Mouse (Mus musculus) limb, embryonic 15.5 days (tissue): ENCODE data around the gene Tmem159. TPM values are rescaled to one million over a fixed set of nuclear protein-coding genes. Genes with fewer than 3 reads are reported as not detected.

Experiments used
- ATAC-seq: fragments of 200-750 bp; cut with Nextera tagmentation; 2 replicates; pipeline ENCODE4 v1.8.0; 2017; ENCODE audit warnings: low read depth, moderate TSS enrichment; ENCODE audit not compliant: insufficient number of reproducible peaks, low FRiP score, low TSS enrichment
- H3K27ac ChIP-seq: fragments of 300-500 bp; sonication (generic); 2 replicates; pipeline ENCODE4 v1.5.1; 2015; ENCODE audit warnings: moderate library complexity, mild to moderate bottlenecking, inconsistent platforms
- H3K27me3 ChIP-seq: fragments of 300-500 bp; sonication (generic); 2 replicates; pipeline ENCODE4 v1.6.1; 2015; ENCODE audit warnings: inconsistent platforms
- H3K36me3 ChIP-seq: fragments of 300-500 bp; sonication (generic); 2 replicates; pipeline ENCODE4 v1.6.1; 2015; ENCODE audit warnings: inconsistent platforms
- H3K4me1 ChIP-seq: fragments of 300-500 bp; sonication (generic); 2 replicates; pipeline ENCODE4 v1.6.1; 2015; ENCODE audit warnings: inconsistent platforms
- H3K4me2 ChIP-seq: fragments of 300-500 bp; sonication (generic); 2 replicates; pipeline ENCODE4 v1.6.1; 2015; ENCODE audit warnings: mild to moderate bottlenecking, inconsistent platforms
- H3K4me3 ChIP-seq: fragments of 300-500 bp; sonication (generic); 2 replicates; pipeline ENCODE4 v1.5.1; 2015; ENCODE audit warnings: mild to moderate bottlenecking, inconsistent platforms
- H3K9ac ChIP-seq: fragments of 300-500 bp; sonication (generic); 2 replicates; pipeline ENCODE4 v1.6.1; 2015; ENCODE audit warnings: inconsistent platforms
- H3K9me3 ChIP-seq: fragments of 300-500 bp; sonication (generic); 2 replicates; pipeline ENCODE4 v1.6.1; 2016; ENCODE audit warnings: inconsistent platforms
- WGBS: fragments of 180-500 bp; shearing (Covaris S2); methylation state at CpG from one replicate; pipeline ENCODE4 v1.1.7; 2015; 5-methylcytosine and 5-hydroxymethylcytosine counted together
- polyA plus RNA-seq: library from polyadenylated mRNA; unstranded; fragments of >200 nt; fragmentation: Nextera tagmentation; extraction: Ambion mirVana; gene quantifications from 2 replicates; pipeline ENCODE4 v1.2.1, GENCODE M21; 2015

Tmem159 gene
- polyA plus RNA-seq, 1 experiment from 2014 or later = 28.2 TPM

DNA sequence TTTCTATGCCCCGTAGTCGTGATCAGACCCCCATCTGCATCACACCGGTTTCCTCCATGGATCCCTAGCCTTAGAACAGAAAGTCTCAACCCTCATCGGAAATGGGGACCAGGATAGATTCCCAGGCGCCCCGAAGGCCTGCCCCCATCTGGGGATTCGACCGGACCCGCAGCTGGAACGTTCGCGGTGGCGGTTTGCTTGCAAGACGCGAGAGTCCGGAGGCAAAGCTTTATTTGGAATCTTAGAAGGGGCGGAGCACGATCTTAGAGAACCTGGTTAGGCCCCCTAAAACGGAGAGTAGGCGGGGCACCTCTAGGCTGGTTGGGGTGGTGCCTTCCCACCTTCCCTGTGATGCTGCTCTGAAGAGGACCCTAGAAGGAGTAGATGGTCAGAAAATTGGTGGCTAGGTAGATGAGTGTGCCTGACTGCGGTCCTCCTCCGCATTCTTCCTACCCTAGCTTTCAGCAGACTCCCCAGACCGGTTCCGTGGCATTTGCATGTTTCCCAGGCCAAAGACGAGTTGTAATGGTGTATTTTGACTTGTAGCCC is 940 bp downstream of the Tmem159 start:
- Histone ChIP-seq H3K36me3 (0 out of 2 replicates have a peak, but pooled peaks cover 2% of the 10 kb centered on the region), H3K9me3 (no peaks in the 10 kb centered on the region), H3K9ac (peak overlapping the region; percentile 62), H3K4me1 (peaks cover 13% of the 10 kb centered on the region), H3K27ac (no peak overlapping the region), H3K27me3 (no peaks in the 10 kb centered on the region), H3K4me2 (peak overlapping the region; percentile 90), H3K4me3 (peak overlapping the region; percentile 66)
- WGBS = 2% methylated on average over 25 of the region's 25 CpGs
- ATAC-seq = no peak

DNA sequence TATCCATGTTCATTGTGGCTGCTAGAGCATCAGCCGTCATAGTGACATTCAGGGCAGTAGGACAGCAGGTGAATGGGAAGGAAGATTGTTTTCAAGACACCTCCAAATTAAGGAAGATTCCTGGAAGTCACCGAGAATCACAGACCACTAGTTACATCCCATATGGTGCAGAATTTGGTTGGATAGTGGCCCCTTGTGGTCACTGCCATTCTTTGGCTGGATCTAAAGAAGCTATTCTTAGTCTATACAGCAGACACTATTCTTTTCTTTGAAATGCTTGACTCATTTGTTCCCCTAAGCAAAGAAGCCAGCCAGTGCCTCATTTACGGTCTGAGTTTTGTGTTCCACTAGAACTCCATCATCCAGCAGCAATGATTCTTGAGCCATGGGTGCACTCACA is 2.8 kb downstream of the Tmem159 start:
- no peaks in the 10 kb centered on the region for H3K9me3 ChIP-seq
- peaks cover 7% of the 10 kb centered on the region; the same call in 1 of the 2 replicates for H3K36me3 ChIP-seq
- no peak overlapping the region for H3K4me3 ChIP-seq
- no peak overlapping the region for H3K4me2 ChIP-seq
- ATAC-seq = no peak
- no peak overlapping the region for H3K27ac ChIP-seq
- 73% methylated on average over 3 of the region's 3 CpGs for WGBS
- H3K27me3 ChIP-seq = no peaks in the 10 kb centered on the region
- no peak overlapping the region for H3K9ac ChIP-seq
- H3K4me1 ChIP-seq = peaks cover 13% of the 10 kb centered on the region

DNA sequence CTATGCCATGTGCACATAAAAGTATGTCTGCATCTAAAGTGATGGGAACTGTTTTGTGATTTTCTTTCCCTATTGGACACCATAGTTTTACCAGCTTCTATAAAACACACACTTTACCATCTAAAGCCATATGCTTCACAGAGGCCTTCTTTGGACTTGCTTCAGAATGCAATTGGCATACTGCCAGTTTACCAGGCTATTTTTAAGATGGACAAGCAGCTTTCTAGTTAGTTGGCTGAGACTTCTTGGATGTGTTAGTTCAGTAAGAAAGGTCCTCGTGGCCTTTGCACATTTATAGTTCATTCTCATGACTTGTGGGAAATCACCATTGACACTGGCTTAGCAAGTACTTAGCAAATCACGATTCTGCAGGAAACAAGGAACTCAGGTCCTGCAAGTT is 4.2 kb downstream of the Tmem159 start:
- H3K27ac ChIP-seq = no peak overlapping the region
- no peak overlapping the region for H3K4me2 ChIP-seq
- H3K27me3 ChIP-seq = no peaks in the 10 kb centered on the region
- H3K9ac ChIP-seq = no peak overlapping the region
- 39% methylated on average over 2 of the region's 2 CpGs for WGBS
- peaks cover 7% of the 10 kb centered on the region; the same call in 1 of the 2 replicates for H3K36me3 ChIP-seq
- peaks cover 13% of the 10 kb centered on the region for H3K4me1 ChIP-seq
- H3K9me3 ChIP-seq = no peaks in the 10 kb centered on the region
- no peak for ATAC-seq
- H3K4me3 ChIP-seq = no peak overlapping the region

DNA sequence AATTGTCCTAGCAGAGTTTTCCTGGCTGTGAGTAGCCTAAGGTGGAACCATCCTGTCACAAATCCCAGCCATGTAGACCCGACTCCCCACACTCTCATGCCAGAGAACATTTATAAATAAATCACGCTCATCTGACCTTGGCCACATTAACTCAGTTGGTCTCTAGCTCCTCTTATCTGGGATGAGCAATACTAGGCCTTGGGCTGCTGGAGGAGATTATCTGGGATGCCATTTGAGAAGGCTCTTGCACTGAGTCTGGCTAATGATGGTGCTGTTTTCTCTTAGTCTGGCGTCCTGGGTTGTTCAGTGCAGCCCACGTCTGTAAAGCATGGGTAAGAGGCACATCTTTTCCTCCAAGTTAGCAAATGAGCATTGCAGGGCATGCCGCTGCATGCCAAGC is 7.5 kb downstream of the Tmem159 start:
- WGBS = 74% methylated on average over 5 of the region's 5 CpGs
- H3K9me3 ChIP-seq = no peaks in the 10 kb centered on the region
- ATAC-seq = no peak
- H3K36me3 ChIP-seq = peaks cover 7% of the 10 kb centered on the region; the same call in 1 of the 2 replicates
- no peak overlapping the region for H3K4me2 ChIP-seq
- H3K4me1 ChIP-seq = no peaks in the 10 kb centered on the region
- H3K27me3 ChIP-seq = no peaks in the 10 kb centered on the region
- H3K27ac ChIP-seq = no peak overlapping the region
- H3K9ac ChIP-seq = no peak overlapping the region
- H3K4me3 ChIP-seq = no peak overlapping the region

DNA sequence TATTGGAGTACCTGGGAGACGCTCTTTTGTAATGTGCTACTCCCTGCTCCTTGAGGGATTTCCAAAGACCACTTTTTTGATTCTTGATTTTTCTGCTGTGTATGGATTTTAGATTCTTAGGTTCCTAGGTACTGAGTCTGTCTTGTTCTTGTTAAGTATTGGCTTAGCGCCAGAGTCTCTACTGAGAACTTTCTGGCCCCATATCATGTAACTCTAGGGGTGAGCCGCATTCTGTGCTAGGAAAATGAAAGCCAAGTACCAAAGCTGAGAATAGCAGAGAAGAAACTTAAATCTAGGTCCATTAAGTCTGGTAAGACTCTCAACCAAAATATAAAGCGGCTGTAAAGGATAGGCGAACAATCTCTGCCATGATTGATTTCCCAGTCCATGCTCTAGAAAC is 14.8 kb downstream of the Tmem159 start:
- H3K27ac ChIP-seq = no peak overlapping the region

DNA sequence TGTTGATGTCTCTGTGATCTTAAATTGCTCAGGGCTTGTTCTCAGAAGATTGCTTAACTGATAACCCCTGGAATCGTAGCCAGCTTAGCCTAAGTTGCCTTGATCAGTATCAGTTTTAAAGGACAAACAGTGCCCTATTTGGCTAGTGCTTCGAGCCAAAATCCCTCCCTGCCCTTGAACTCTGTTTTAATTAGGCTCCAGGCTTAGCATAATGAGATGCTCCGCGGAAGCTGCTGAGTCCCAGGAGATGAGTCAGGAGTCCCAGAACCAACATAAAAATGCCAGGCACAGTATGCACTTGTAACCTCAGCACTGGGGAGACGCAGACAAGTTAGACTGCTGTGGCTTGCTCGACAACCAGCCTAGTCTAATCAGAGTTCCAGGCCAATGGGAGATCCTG is 15.4 kb downstream of the Tmem159 start:
- Histone ChIP-seq H3K9ac (no peak overlapping the region), H3K4me1 (peaks cover 6% of the 10 kb centered on the region; the same call in 1 of the 2 replicates), H3K36me3 (peaks cover 10% of the 10 kb centered on the region; the same call in 1 of the 2 replicates), H3K9me3 (no peaks in the 10 kb centered on the region), H3K4me2 (no peak overlapping the region), H3K4me3 (no peak overlapping the region), H3K27ac (no peak overlapping the region), H3K27me3 (no peaks in the 10 kb centered on the region)
- 30% methylated on average over 6 of the region's 6 CpGs for WGBS
- no peak for ATAC-seq

More for the DNA sequence above, 14.8 kb downstream of the Tmem159 start:
- no peak overlapping the region for H3K4me3 ChIP-seq
- H3K9me3 ChIP-seq = no peaks in the 10 kb centered on the region
- peaks cover 6% of the 10 kb centered on the region; the same call in 1 of the 2 replicates for H3K4me1 ChIP-seq
- H3K4me2 ChIP-seq = no peak overlapping the region
- 64% methylated on average over 5 of the region's 5 CpGs for WGBS
- H3K9ac ChIP-seq = no peak overlapping the region
- H3K36me3 ChIP-seq = peaks cover 10% of the 10 kb centered on the region; the same call in 1 of the 2 replicates
- no peaks in the 10 kb centered on the region for H3K27me3 ChIP-seq
- no peak for ATAC-seq

DNA sequence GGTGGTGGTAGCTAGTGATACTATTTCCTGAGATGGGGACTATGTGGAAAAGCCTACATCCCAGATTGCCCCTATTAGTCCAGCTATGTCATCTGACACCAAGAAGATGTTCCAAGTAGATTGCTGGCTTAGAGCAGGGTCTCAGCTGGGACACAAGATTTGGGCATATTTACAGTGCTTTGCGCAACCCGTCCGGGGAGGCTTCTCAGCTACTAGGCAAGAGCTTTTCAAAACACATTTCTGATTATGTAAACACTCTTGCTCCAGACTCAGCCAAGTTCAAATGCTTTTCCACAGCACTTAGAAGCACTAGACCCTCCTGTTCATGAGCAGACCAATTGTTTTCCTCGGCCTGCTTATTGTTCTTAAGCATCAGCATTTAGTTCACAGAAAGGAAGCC is 21.6 kb downstream of the Tmem159 start:
- Histone ChIP-seq H3K9ac (no peak overlapping the region), H3K9me3 (no peaks in the 10 kb centered on the region), H3K4me3 (no peak overlapping the region), H3K4me1 (peaks cover 9% of the 10 kb centered on the region), H3K27ac (no peak overlapping the region), H3K36me3 (peaks cover 8% of the 10 kb centered on the region; the same call in 1 of the 2 replicates), H3K4me2 (no peak overlapping the region), H3K27me3 (no peaks in the 10 kb centered on the region)
- 86% methylated on average over 4 of the region's 4 CpGs for WGBS
- no peak for ATAC-seq

DNA sequence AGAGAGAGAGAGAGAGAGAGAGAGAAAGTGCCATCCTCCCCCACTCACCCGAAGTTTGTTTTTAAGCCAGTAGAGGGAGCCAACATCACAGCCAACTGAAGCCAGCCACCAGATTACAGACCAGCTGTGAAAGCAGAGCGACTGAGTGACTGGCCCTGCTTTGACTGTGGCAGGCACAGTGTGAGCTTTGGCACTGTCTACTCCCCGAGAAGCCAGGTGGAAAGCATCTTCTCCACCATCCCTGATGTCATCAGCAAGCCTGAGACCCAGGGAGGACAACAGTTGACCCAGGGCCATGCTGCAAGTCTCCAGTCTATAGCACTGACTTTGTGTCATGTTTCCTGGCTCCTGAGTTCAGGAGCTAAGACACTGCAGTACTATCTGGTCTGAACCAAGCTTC is 22.7 kb downstream of the Tmem159 start:
- no peak overlapping the region for H3K9ac ChIP-seq
- ATAC-seq = no peak
- H3K36me3 ChIP-seq = peaks cover 5% of the 10 kb centered on the region; the same call in 1 of the 2 replicates
- peak overlapping the region; percentile 27; the same call in 1 of the 2 replicates for H3K27ac ChIP-seq
- no peaks in the 10 kb centered on the region for H3K27me3 ChIP-seq
- H3K4me1 ChIP-seq = peaks cover 9% of the 10 kb centered on the region
- no peak overlapping the region for H3K4me3 ChIP-seq
- no peak overlapping the region for H3K4me2 ChIP-seq
- H3K9me3 ChIP-seq = no peaks in the 10 kb centered on the region
- 0% methylated on average over 3 of the region's 3 CpGs for WGBS

DNA sequence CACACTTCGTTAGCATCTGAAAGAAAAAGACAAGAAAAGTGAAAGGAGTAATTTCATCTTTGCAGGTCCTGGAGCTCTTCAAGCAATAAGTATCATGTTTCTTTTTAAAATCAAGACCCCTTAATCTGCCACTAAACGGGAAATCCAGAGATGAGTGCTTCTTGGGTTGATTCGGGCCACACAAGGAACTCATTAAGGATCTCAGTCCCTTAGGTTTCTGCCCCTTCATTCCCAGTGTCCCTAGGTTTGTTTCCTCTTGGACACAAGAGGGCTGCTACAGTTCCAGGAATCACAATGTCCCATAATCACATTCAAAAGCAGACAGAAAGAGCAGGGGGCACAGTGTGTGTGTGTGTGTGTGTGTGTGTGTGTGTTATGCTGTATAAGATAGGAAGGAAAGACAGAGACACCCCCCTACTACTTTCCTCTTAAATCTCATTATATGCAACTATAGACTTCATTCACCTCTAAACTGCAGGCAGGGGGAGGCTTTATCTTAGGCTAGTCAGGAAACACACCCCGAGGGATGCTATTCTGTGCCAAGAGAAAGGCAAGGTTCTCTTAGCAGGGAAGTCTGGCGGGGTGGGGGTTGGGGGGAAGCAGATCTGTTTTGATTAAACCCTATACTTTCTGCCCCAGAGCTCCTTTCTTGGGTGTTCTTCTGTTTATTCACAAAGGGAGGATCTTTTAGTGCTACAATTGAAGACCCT is 25.0 kb downstream of the Tmem159 start:
- Histone ChIP-seq H3K9me3 (no peaks in the 10 kb centered on the region), H3K9ac (no peak overlapping the region), H3K27me3 (no peaks in the 10 kb centered on the region), H3K4me2 (no peak overlapping the region), H3K4me1 (peaks cover 9% of the 10 kb centered on the region), H3K36me3 (no peaks in the 10 kb centered on the region), H3K4me3 (no peak overlapping the region), H3K27ac (peak overlapping the region; percentile 13; the same call in 1 of the 2 replicates)
- ATAC-seq = peak; percentile 40; the same call in 1 of the 2 replicates
- WGBS = 13% methylated on average over 5 of the region's 5 CpGs

DNA sequence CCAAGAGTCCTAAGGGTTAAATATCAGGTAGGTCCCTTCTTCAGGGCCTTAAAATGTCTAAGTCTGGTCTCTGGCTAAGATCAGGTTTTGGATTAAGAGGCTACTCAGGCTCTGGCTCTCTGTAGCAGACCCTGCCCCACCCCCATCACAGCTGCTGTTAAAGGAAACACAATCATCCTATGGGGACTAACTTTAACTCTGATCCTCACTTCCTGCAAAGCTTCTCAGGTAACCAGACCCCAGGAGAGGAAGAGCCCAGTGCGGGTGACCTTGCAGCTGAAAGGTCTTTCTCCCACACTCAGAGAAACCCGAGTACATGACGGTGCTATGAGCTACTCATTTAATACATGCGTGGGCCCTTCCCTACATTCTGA is 25.5 kb downstream of the Tmem159 start:
- no peaks in the 10 kb centered on the region for H3K36me3 ChIP-seq
- no peak overlapping the region for H3K4me2 ChIP-seq
- no peak overlapping the region for H3K9ac ChIP-seq
- peak; percentile 65 for ATAC-seq
- H3K27me3 ChIP-seq = no peaks in the 10 kb centered on the region
- H3K9me3 ChIP-seq = no peaks in the 10 kb centered on the region
- H3K4me1 ChIP-seq = peaks cover 9% of the 10 kb centered on the region
- WGBS = 24% methylated on average over 4 of the region's 4 CpGs
- H3K4me3 ChIP-seq = no peak overlapping the region
- H3K27ac ChIP-seq = no peak overlapping the region

DNA sequence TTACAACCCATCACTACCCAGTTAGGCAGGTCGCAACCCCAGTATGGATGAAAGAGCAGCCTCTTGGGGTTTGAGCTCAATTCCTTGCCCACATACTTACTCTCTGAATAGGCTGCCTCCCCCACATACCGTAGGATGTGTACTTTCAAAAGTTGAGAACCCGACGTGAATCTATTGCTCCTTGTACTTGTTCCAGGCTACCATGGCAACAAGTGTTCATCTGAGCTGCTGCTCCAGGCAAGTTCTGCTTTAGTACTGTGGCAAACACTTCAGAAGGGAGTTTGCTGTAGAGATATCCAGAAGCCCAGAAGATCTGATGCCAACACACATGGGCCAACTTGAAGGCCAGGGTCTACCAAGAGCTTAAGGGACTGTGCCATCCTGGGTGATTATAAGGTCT is 26.8 kb downstream of the Tmem159 start:
- Histone ChIP-seq H3K9ac (no peak overlapping the region), H3K9me3 (no peaks in the 10 kb centered on the region), H3K27ac (no peak overlapping the region), H3K36me3 (no peaks in the 10 kb centered on the region), H3K4me3 (no peak overlapping the region), H3K27me3 (no peaks in the 10 kb centered on the region), H3K4me1 (peaks cover 9% of the 10 kb centered on the region), H3K4me2 (no peak overlapping the region)
- ATAC-seq = no peak
- 59% methylated on average over 4 of the region's 4 CpGs for WGBS

DNA sequence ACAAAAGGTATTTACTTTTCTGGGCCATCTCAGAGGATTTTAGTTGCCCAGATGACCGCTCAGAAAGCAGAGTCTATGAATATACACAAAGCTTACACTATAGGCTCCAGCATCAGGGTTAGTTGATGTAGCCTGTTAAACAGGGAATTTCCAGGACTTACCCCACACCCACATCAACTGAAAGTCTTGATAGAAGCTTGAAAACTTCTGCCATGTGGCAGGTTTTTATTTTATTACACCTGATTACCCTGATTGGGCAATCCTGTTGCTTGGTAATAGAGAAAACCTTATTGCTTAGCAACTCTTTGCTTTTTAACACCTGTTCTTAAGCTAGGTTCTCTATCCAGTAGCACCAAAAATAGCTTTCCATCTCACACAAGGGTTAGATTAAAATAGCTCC is 40.6 kb downstream of the Tmem159 start:
- Histone ChIP-seq H3K9ac (no peak overlapping the region), H3K4me3 (no peak overlapping the region), H3K27me3 (no peaks in the 10 kb centered on the region), H3K4me1 (no peaks in the 10 kb centered on the region), H3K27ac (no peak overlapping the region), H3K9me3 (no peaks in the 10 kb centered on the region), H3K4me2 (no peak overlapping the region), H3K36me3 (no peaks in the 10 kb centered on the region)
- WGBS = 89% methylated on average over 1 of the region's 1 CpGs
- ATAC-seq = no peak
